Mouse (Mus musculus): ENCODE data around the gene Yrdc.

Gene Yrdc

GRCm38 (mm10) chr4:124843493-124843892, 7.0 kb upstream of the Yrdc start:
- in situ Hi-C loops (cut with MboI; ENCODE audit: low pct_unique_long_range_greater_than_20kb in 1 of 2, low sequenced_read_pairs in 2 of 2, unreplicated experiment in 1 of 2) = loop anchor here in 1 of 2 experiments (10.0 kb wide), 1 partner anchor 129 kb away; the partner anchor contains the start of gene Sf3a3

GRCm38 (mm10) chr4:124847573-124847972, 2.9 kb upstream of the Yrdc start:
- in situ Hi-C loops (cut with MboI; ENCODE audit: low pct_unique_long_range_greater_than_20kb in 1 of 2, low sequenced_read_pairs in 2 of 2, unreplicated experiment in 1 of 2) = loop anchor here in 1 of 2 experiments (10.0 kb wide), 1 partner anchor 133 kb away; the partner anchor contains the start of gene Sf3a3

GRCm38 (mm10) chr4:124849631-124850260, 733 bp upstream of the Yrdc start:
- in situ Hi-C loops (cut with MboI; ENCODE audit: low pct_unique_long_range_greater_than_20kb in 1 of 2, low sequenced_read_pairs in 2 of 2, unreplicated experiment in 1 of 2) = loop anchor here in 1 of 2 experiments (10.0 kb wide), 1 partner anchor 135 kb away; the partner anchor contains the start of gene Sf3a3

- in situ Hi-C loops (cut with MboI; ENCODE audit: low pct_unique_long_range_greater_than_20kb in 1 of 2, low sequenced_read_pairs in 2 of 2, unreplicated experiment in 1 of 2) = no loop called here
These were observed 617 bp downstream of the Yrdc start, which contains the start of gene 1110065P20Rik for GRCm38 (mm10) chr4:124850933-124851658. TSS of gene 1110065P20Rik (minus strand) at chr4:124851196.

GRCm38 (mm10) chr4:124856294-124856693, 5.8 kb downstream of the Yrdc start:
- in situ Hi-C loops (cut with MboI; ENCODE audit: low pct_unique_long_range_greater_than_20kb in 1 of 2, low sequenced_read_pairs in 2 of 2, unreplicated experiment in 1 of 2) = loop anchor here in 1 of 2 experiments (5.0 kb wide), 1 partner anchor 54 kb away; the partner anchor contains the start of gene Mtf1

- in situ Hi-C loops (cut with MboI; ENCODE audit: low pct_unique_long_range_greater_than_20kb in 1 of 2, low sequenced_read_pairs in 2 of 2, unreplicated experiment in 1 of 2) = loop anchor here in 1 of 2 experiments (5.0 kb wide), 1 partner anchor 56 kb away; the partner anchor contains the start of gene Mtf1
These were observed 7.9 kb downstream of the Yrdc start for GRCm38 (mm10) chr4:124858370-124858769.

GRCm38 (mm10) chr4:124860446-124860845, 10.0 kb downstream of the Yrdc start:
- in situ Hi-C loops (cut with MboI; ENCODE audit: low pct_unique_long_range_greater_than_20kb in 1 of 2, low sequenced_read_pairs in 2 of 2, unreplicated experiment in 1 of 2) = no loop called here

- in situ Hi-C loops (cut with MboI; ENCODE audit: low pct_unique_long_range_greater_than_20kb in 1 of 2, low sequenced_read_pairs in 2 of 2, unreplicated experiment in 1 of 2) = no loop called here
These were observed 11.1 kb downstream of the Yrdc start, which contains the start of gene Maneal for GRCm38 (mm10) chr4:124861283-124862188. TSS of gene Maneal (minus strand) at chr4:124862171.

- in situ Hi-C loops (cut with MboI; ENCODE audit: low pct_unique_long_range_greater_than_20kb in 1 of 2, low sequenced_read_pairs in 2 of 2, unreplicated experiment in 1 of 2) = no loop called here
These were observed 22.2 kb downstream of the Yrdc start for GRCm38 (mm10) chr4:124872719-124873118.

- in situ Hi-C loops (cut with MboI; ENCODE audit: low pct_unique_long_range_greater_than_20kb in 1 of 2, low sequenced_read_pairs in 2 of 2, unreplicated experiment in 1 of 2) = no loop called here
These were observed 30.1 kb downstream of the Yrdc start, which contains the start of gene Epha10 for GRCm38 (mm10) chr4:124880599-124880998. TSS of gene Epha10 (plus strand) at chr4:124880899.

- in situ Hi-C loops (cut with MboI; ENCODE audit: low pct_unique_long_range_greater_than_20kb in 1 of 2, low sequenced_read_pairs in 2 of 2, unreplicated experiment in 1 of 2) = no loop called here
These were observed 30.9 kb downstream of the Yrdc start for GRCm38 (mm10) chr4:124881341-124881908.

- in situ Hi-C loops (cut with MboI; ENCODE audit: low pct_unique_long_range_greater_than_20kb in 1 of 2, low sequenced_read_pairs in 2 of 2, unreplicated experiment in 1 of 2) = no loop called here
These were observed 31.8 kb downstream of the Yrdc start for GRCm38 (mm10) chr4:124882151-124882729.

- in situ Hi-C loops (cut with MboI; ENCODE audit: low pct_unique_long_range_greater_than_20kb in 1 of 2, low sequenced_read_pairs in 2 of 2, unreplicated experiment in 1 of 2) = no loop called here
These were observed 38.2 kb downstream of the Yrdc start for GRCm38 (mm10) chr4:124888702-124889101.

GRCm38 (mm10) chr4:124889935-124890334, 39.5 kb downstream of the Yrdc start:
- in situ Hi-C loops (cut with MboI; ENCODE audit: low pct_unique_long_range_greater_than_20kb in 1 of 2, low sequenced_read_pairs in 2 of 2, unreplicated experiment in 1 of 2) = no loop called here

GRCm38 (mm10) chr4:124890831-124891230, 40.4 kb downstream of the Yrdc start:
- in situ Hi-C loops (cut with MboI; ENCODE audit: low pct_unique_long_range_greater_than_20kb in 1 of 2, low sequenced_read_pairs in 2 of 2, unreplicated experiment in 1 of 2) = no loop called here

- in situ Hi-C loops (cut with MboI; ENCODE audit: low pct_unique_long_range_greater_than_20kb in 1 of 2, low sequenced_read_pairs in 2 of 2, unreplicated experiment in 1 of 2) = no loop called here
These were observed 43.3 kb downstream of the Yrdc start for GRCm38 (mm10) chr4:124893769-124894168.

GRCm38 (mm10) chr4:124894508-124895428, 44.3 kb downstream of the Yrdc start:
- in situ Hi-C loops (cut with MboI; ENCODE audit: low pct_unique_long_range_greater_than_20kb in 1 of 2, low sequenced_read_pairs in 2 of 2, unreplicated experiment in 1 of 2) = no loop called here

Data from mouse embryonic stem cell (cell line).